Mouse (Mus musculus): ENCODE results near the gene 1810010H24Rik.
A peak's percentile ranks its signal among the peaks of the same experiment; 100 is the strongest.
"Not testable (repeated sequence)": the region's sequence is repeated elsewhere in the genome, so short reads cannot be mapped to it uniquely, and the experiment has no call there.

Gene 1810010H24Rik

GRCm38 (mm10) chr11:107014020-107014585 lies 11.4 kb upstream of the 1810010H24Rik start:
- no peak for DNase-seq

GRCm38 (mm10) chr11:107014597-107015309 lies 10.7 kb upstream of the 1810010H24Rik start:
- peak; percentile 64 for DNase-seq

- DNase-seq: not testable (repeated sequence)
These were observed 9.8 kb upstream of the 1810010H24Rik start for GRCm38 (mm10) chr11:107015535-107016187.

- DNase-seq: no peak
These were observed 8.6 kb upstream of the 1810010H24Rik start for GRCm38 (mm10) chr11:107016893-107017292.

GRCm38 (mm10) chr11:107017339-107017886 lies 8.1 kb upstream of the 1810010H24Rik start:
- no peak for DNase-seq

GRCm38 (mm10) chr11:107018606-107019005 lies 6.9 kb upstream of the 1810010H24Rik start:
- no peak for DNase-seq

- DNase-seq: no peak
These were observed 6.2 kb upstream of the 1810010H24Rik start for GRCm38 (mm10) chr11:107019318-107019717.

- DNase-seq: not testable (repeated sequence)
These were observed 5.8 kb upstream of the 1810010H24Rik start for GRCm38 (mm10) chr11:107019722-107020121.

GRCm38 (mm10) chr11:107022050-107022683 lies 3.3 kb upstream of the 1810010H24Rik start:
- DNase-seq: no peak

- no peak for DNase-seq
These were observed 1.1 kb upstream of the 1810010H24Rik start for GRCm38 (mm10) chr11:107024406-107024805.

- no peak for DNase-seq
These were observed 1.3 kb downstream of the 1810010H24Rik start for GRCm38 (mm10) chr11:107026554-107027430.

- peak; percentile 92 for DNase-seq
These were observed 2.2 kb downstream of the 1810010H24Rik start for GRCm38 (mm10) chr11:107027431-107028274.

GRCm38 (mm10) chr11:107028275-107028618 lies 2.8 kb downstream of the 1810010H24Rik start:
- DNase-seq: no peak

- DNase-seq: no peak
These were observed 3.3 kb downstream of the 1810010H24Rik start for GRCm38 (mm10) chr11:107028754-107029153.

GRCm38 (mm10) chr11:107029536-107029935 lies 4.1 kb downstream of the 1810010H24Rik start:
- peak; percentile 53 for DNase-seq

- no peak for DNase-seq
These were observed 6.2 kb downstream of the 1810010H24Rik start for GRCm38 (mm10) chr11:107031635-107032034.

- no peak for DNase-seq
These were observed 8.8 kb downstream of the 1810010H24Rik start for GRCm38 (mm10) chr11:107034085-107034810.

GRCm38 (mm10) chr11:107039417-107039816 lies 13.9 kb downstream of the 1810010H24Rik start:
- DNase-seq: no peak

GRCm38 (mm10) chr11:107041396-107041795 lies 15.9 kb downstream of the 1810010H24Rik start:
- DNase-seq: no peak

- DNase-seq: no peak
These were observed 17.9 kb downstream of the 1810010H24Rik start for GRCm38 (mm10) chr11:107043361-107043760.

GRCm38 (mm10) chr11:107044321-107044720 lies 18.8 kb downstream of the 1810010H24Rik start:
- peak; percentile 70 for DNase-seq

All from thymus, postnatal 25 days (tissue).